Mouse (Mus musculus): ENCODE data around the gene Tbl1xr1. TPM values are rescaled to one million over a fixed set of nuclear protein-coding genes. Genes with fewer than 3 reads are reported as not detected.
A peak's percentile ranks its signal among the peaks of the same experiment; 100 is the strongest.

Tbl1xr1 gene
- polyA plus RNA-seq, 1 experiment from 2014 or later = 16.9 TPM

DNA sequence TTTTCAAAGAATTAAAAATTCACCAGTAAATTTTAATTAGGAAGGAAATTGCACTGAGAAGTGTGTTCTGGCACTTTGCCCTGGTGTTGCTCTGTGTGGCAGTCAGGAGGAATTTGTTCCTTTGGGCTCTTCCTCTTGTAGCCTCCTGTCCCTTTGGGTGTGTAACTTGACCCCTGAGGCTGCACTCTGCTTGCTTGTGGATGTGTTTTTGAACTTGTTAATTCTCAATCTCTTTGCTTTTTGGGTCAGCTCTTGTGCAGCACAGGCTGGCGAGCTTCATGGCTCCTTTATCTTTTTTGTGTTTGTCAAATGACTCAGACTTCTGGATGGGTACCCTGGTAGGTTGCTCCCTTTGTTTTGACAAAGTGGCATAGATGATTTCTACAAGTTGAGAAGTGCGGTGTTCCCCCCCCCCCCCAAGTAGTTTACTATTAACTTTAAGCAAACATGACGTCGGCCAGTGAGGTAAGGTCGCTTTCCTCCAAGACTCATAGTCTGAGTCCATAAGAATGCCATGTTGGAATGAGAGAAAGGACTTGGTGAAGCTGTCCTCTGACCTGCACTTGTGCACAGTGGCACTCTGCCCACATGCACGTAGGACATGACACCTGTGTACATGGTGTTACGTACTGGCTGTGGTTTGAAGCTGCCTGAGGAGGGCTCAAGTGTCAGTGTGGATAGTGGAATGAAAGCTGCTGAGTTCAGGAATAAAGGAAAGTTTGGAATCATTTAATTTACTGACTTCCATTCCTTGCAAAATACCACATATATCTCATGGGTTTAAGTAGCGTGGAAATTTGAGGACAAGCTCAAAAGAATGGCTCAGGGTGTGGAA lies 14.2 kb downstream of the Tbl1xr1 start:
- WGBS = 60% methylated on average over 8 of the region's 8 CpGs
- H3K4me2 ChIP-seq = no peak overlapping the region
- no peaks in the 10 kb centered on the region for H3K27me3 ChIP-seq (replicated peaks)
- H3K4me1 ChIP-seq (replicated peaks) = peaks cover 38% of the 10 kb centered on the region
- no peaks in the 10 kb centered on the region for H3K9me3 ChIP-seq (replicated peaks)
- H3K9ac ChIP-seq = no peak overlapping the region
- H3K4me3 ChIP-seq = no peak overlapping the region
- no peak overlapping the region for H3K27ac ChIP-seq (ENCODE audit: poor library complexity, severe bottlenecking)
- no peaks in the 10 kb centered on the region for H3K36me3 ChIP-seq
- ATAC-seq (ENCODE audit: insufficient number of reproducible peaks, low FRiP score) = 0 out of 2 replicates have a peak, but pooled peaks have one; percentile 61

DNA sequence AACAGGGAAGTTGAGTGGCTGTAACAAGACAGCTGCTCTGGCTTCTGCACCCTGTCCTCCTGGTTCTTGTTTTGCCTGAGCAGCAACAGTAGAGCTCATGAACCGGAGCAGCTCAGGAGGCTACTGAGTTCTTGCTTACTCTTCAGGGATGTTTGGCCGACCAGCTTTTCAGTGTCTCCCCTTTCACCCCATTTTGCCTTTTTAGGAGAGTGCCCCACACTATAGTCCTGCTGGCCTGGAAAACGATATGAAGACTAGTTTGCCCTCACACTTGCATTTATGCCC lies 14.8 kb downstream of the Tbl1xr1 start:
- H3K27ac ChIP-seq (ENCODE audit: poor library complexity, severe bottlenecking) = no peak overlapping the region
- H3K9ac ChIP-seq = no peak overlapping the region
- H3K4me3 ChIP-seq = no peak overlapping the region

DNA sequence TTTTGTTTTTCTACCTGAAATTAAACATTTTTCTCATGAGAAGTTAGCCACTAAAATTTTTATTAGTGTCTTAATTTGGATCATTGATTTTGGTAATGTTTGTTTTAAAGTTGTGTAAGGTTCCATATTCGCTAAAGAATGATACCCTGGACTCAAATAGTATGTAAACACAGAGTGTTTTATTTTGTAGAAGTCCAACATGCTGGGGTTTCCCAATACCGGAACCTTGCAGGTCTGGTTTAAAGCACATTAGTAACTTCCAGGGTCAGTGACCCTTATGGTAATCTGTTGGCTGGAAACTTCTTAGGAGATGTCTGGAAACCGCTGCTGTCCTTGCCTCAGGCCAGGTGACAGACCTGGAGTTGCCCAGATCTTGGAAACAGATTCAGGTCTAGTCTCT lies 15.2 kb downstream of the Tbl1xr1 start:
- peaks cover 41% of the 10 kb centered on the region for H3K4me1 ChIP-seq (replicated peaks)
- H3K9me3 ChIP-seq (replicated peaks) = no peaks in the 10 kb centered on the region
- WGBS = 88% methylated on average over 3 of the region's 3 CpGs
- H3K27ac ChIP-seq (ENCODE audit: poor library complexity, severe bottlenecking) = no peak overlapping the region
- H3K4me2 ChIP-seq = no peak overlapping the region
- no peak for ATAC-seq (ENCODE audit: insufficient number of reproducible peaks, low FRiP score)
- no peak overlapping the region for H3K9ac ChIP-seq
- no peaks in the 10 kb centered on the region for H3K36me3 ChIP-seq
- H3K4me3 ChIP-seq = no peak overlapping the region
- no peaks in the 10 kb centered on the region for H3K27me3 ChIP-seq (replicated peaks)

More for the DNA sequence above, 14.8 kb downstream of the Tbl1xr1 start:
- 80% methylated on average over 3 of the region's 3 CpGs for WGBS
- Histone ChIP-seq H3K4me1 (replicated peaks) (peaks cover 41% of the 10 kb centered on the region), H3K27me3 (replicated peaks) (no peaks in the 10 kb centered on the region), H3K36me3 (no peaks in the 10 kb centered on the region), H3K9me3 (replicated peaks) (no peaks in the 10 kb centered on the region), H3K4me2 (no peak overlapping the region)
- no peak for ATAC-seq (ENCODE audit: insufficient number of reproducible peaks, low FRiP score)

DNA sequence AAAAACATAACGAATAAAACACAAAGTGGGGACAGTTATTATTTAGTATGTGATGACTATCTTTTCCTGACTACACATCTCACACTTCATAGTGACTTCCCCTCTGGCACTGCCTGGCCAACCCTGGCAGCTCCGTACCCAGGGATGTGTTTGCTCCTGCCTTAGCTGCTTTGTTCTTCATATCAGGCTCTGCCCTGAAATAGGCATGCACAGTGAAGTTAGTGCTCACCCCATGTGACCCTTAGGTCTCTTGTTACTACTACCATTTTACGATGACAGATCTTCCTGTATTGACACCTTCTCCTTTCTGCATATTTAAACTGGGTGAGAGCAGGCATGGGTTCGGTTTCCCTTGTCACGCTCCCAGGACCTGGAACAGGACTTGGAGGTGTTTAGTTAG lies 16.3 kb downstream of the Tbl1xr1 start:
- no peak overlapping the region for H3K27ac ChIP-seq (ENCODE audit: poor library complexity, severe bottlenecking)
- H3K9me3 ChIP-seq (replicated peaks) = no peaks in the 10 kb centered on the region
- 75% methylated on average over 5 of the region's 5 CpGs for WGBS
- no peaks in the 10 kb centered on the region for H3K27me3 ChIP-seq (replicated peaks)
- peaks cover 41% of the 10 kb centered on the region for H3K4me1 ChIP-seq (replicated peaks)
- no peak overlapping the region for H3K4me2 ChIP-seq
- no peak for ATAC-seq (ENCODE audit: insufficient number of reproducible peaks, low FRiP score)
- H3K4me3 ChIP-seq = no peak overlapping the region
- H3K9ac ChIP-seq = no peak overlapping the region
- H3K36me3 ChIP-seq = no peaks in the 10 kb centered on the region

DNA sequence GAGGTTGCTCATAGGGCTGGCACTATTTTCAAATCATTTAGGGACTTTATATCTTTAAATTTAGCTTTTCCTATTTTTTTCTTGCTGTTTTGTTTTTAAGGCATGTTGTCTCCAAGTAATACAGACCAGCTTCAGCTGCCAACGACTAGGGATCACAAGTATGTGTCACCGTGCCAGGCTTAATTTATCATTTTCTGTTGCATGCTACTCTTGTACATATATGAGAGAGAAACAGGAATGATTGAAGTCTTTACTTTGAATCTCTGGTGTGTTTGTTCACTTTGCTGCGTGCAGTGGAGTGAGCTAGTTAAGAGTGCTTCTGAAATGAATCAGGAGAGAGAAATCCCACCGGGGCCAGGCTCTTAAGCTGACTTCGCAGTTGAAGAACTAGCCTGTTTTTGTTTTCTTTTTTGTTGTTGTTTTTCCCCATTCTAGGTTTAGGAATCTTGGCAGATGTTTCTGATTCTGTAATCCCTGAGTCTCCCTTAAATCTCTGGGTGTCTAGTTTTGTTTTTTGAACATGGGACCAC lies 27.6 kb downstream of the Tbl1xr1 start:
- H3K36me3 ChIP-seq = 0 out of 2 replicates have a peak, but pooled peaks cover 3% of the 10 kb centered on the region
- WGBS = 69% methylated on average over 5 of the region's 5 CpGs
- no peak for ATAC-seq (ENCODE audit: insufficient number of reproducible peaks, low FRiP score)
- H3K27me3 ChIP-seq (replicated peaks) = no peaks in the 10 kb centered on the region
- no peak overlapping the region for H3K27ac ChIP-seq (ENCODE audit: poor library complexity, severe bottlenecking)
- no peak overlapping the region for H3K9ac ChIP-seq
- H3K4me3 ChIP-seq = no peak overlapping the region
- no peak overlapping the region for H3K4me2 ChIP-seq
- no peaks in the 10 kb centered on the region for H3K9me3 ChIP-seq (replicated peaks)
- peaks cover 40% of the 10 kb centered on the region for H3K4me1 ChIP-seq (replicated peaks)

DNA sequence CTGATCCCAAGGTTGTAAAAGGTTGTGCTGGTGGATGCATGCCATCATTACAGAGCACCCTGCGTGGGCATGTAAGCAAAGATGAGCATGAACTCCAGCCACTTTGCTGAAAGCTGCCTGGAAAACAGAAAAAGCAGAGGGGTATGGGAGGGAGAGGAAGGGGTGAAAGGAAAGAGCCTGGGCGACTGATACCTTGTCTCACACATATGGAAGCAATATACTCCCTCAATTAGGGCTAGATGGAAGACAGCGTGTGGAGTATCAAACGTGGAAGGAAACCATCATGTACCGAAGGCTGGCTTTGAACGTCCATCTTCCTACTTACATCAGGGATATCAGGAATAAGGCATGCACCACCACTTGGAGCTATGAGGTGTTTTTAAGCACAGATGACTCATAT lies 29.0 kb downstream of the Tbl1xr1 start:
- 71% methylated on average over 6 of the region's 6 CpGs for WGBS
- H3K4me1 ChIP-seq (replicated peaks) = peaks cover 29% of the 10 kb centered on the region
- H3K27ac ChIP-seq (ENCODE audit: poor library complexity, severe bottlenecking) = no peak overlapping the region
- H3K4me2 ChIP-seq = no peak overlapping the region
- ATAC-seq (ENCODE audit: insufficient number of reproducible peaks, low FRiP score) = no peak
- H3K9ac ChIP-seq = no peak overlapping the region
- no peaks in the 10 kb centered on the region for H3K27me3 ChIP-seq (replicated peaks)
- 0 out of 2 replicates have a peak, but pooled peaks cover 4% of the 10 kb centered on the region for H3K9me3 ChIP-seq (replicated peaks)
- H3K4me3 ChIP-seq = no peak overlapping the region
- H3K36me3 ChIP-seq = 0 out of 2 replicates have a peak, but pooled peaks cover 3% of the 10 kb centered on the region

DNA sequence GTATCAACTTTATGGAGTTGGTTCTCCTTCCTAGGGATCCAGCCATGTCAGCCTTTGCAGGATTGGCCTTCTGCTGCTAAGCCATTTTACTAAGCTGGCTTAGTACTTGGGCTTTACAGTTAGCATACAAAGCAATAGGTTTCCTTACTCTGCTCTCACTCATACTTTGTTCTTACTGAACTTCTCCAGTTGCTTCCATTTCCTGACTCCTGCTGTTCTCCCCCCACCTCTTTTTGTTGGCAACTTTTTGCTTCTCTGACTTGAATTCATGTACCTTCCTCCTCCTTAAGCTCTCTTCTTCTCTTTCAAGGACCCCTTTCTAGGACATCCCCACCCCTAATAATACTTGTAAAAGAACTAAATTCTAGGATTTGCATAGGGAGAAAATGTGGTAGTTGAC lies 31.6 kb downstream of the Tbl1xr1 start:
- H3K4me3 ChIP-seq = no peak overlapping the region
- H3K4me1 ChIP-seq (replicated peaks) = peaks cover 21% of the 10 kb centered on the region
- no peak for ATAC-seq (ENCODE audit: insufficient number of reproducible peaks, low FRiP score)

DNA sequence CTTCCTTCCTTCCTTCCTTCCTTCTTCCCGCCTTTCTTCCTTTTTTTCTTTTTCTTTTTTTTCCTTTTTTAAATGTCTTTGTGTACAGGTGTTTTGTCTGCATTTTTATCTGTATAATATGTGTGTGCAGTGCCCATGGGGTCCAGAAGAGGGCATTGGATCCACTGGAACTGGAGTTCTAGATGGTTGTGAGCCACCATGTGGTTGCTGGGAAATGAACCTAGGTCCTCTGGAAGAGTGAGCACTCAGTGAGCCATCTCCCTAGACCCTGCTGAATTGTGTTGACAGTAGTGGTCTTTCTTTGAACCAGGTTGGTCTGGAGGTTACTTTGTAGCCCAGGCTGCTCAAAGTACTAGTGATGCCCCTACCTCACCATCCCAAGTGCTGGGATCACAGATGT lies 33.2 kb downstream of the Tbl1xr1 start:
- WGBS = 75% methylated on average over 1 of the region's 1 CpGs
- peaks cover 7% of the 10 kb centered on the region; the same call in 1 of the 2 replicates for H3K9me3 ChIP-seq (replicated peaks)
- no peak for ATAC-seq (ENCODE audit: insufficient number of reproducible peaks, low FRiP score)
- no peak overlapping the region for H3K9ac ChIP-seq
- H3K27ac ChIP-seq (ENCODE audit: poor library complexity, severe bottlenecking) = no peak overlapping the region
- H3K36me3 ChIP-seq = 0 out of 2 replicates have a peak, but pooled peaks cover 6% of the 10 kb centered on the region
- peaks cover 14% of the 10 kb centered on the region for H3K4me1 ChIP-seq (replicated peaks)
- H3K27me3 ChIP-seq (replicated peaks) = no peaks in the 10 kb centered on the region
- H3K4me3 ChIP-seq = no peak overlapping the region
- no peak overlapping the region for H3K4me2 ChIP-seq

More for the DNA sequence above, 31.6 kb downstream of the Tbl1xr1 start:
- Histone ChIP-seq H3K4me2 (no peak overlapping the region), H3K9me3 (replicated peaks) (peaks cover 7% of the 10 kb centered on the region; the same call in 1 of the 2 replicates), H3K36me3 (0 out of 2 replicates have a peak, but pooled peaks cover 6% of the 10 kb centered on the region), H3K9ac (no peak overlapping the region), H3K27me3 (replicated peaks) (no peaks in the 10 kb centered on the region), H3K27ac (ENCODE audit: poor library complexity, severe bottlenecking) (no peak overlapping the region)

DNA sequence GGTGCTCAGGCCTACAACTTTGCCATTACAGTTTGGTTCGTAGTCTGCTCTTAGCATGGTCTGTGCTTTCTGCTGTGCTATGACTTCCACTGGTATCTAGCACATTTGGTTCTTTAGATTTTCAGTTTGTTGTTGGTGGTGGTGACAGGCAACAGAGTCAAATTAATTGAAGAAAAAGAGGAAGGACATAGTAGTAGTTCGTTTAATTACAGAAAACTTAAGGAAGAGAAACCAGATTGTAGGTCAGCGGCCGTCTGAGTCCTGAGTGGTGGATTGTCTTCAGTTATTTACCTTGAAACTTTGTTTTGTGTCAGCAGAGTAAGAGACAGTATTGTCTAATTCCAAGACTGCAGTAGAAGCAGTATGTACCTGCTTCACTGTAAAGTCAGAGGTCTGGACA lies 37.3 kb downstream of the Tbl1xr1 start:
- Histone ChIP-seq H3K9me3 (replicated peaks) (peaks cover 7% of the 10 kb centered on the region; the same call in 1 of the 2 replicates), H3K4me2 (no peak overlapping the region), H3K9ac (no peak overlapping the region), H3K27ac (ENCODE audit: poor library complexity, severe bottlenecking) (no peak overlapping the region), H3K27me3 (replicated peaks) (no peaks in the 10 kb centered on the region), H3K36me3 (0 out of 2 replicates have a peak, but pooled peaks cover 3% of the 10 kb centered on the region), H3K4me3 (no peak overlapping the region), H3K4me1 (replicated peaks) (peaks cover 20% of the 10 kb centered on the region)
- WGBS = 91% methylated on average over 4 of the region's 4 CpGs
- ATAC-seq (ENCODE audit: insufficient number of reproducible peaks, low FRiP score) = no peak

DNA sequence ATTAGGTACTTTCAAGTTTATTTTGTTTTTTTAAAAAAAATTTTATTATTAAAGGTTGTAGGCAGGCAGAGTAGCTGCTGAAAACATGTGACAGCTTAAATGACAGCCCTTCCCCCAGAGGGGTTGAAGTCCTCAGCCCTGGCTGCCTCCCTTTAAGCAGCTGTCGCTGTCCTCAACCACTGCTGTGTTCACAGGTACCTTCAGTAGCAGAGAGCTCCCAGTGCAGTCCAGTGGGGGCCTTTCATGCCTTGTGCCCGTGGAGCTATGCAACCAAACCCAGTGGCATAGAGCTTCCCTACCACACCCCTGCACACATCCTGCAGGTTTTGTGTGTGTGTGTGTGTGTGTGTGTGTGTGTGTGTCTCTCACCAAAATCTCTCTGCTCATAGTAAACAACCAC lies 38.8 kb downstream of the Tbl1xr1 start:
- Histone ChIP-seq H3K27me3 (replicated peaks) (no peaks in the 10 kb centered on the region), H3K4me1 (replicated peaks) (peaks cover 22% of the 10 kb centered on the region), H3K36me3 (0 out of 2 replicates have a peak, but pooled peaks cover 3% of the 10 kb centered on the region), H3K9me3 (replicated peaks) (peaks cover 3% of the 10 kb centered on the region; the same call in 1 of the 2 replicates), H3K9ac (no peak overlapping the region), H3K4me2 (no peak overlapping the region), H3K4me3 (no peak overlapping the region), H3K27ac (ENCODE audit: poor library complexity, severe bottlenecking) (no peak overlapping the region)
- 30% methylated on average over 2 of the region's 2 CpGs for WGBS
- ATAC-seq (ENCODE audit: insufficient number of reproducible peaks, low FRiP score) = 0 out of 2 replicates have a peak, but pooled peaks have one; percentile 29

DNA sequence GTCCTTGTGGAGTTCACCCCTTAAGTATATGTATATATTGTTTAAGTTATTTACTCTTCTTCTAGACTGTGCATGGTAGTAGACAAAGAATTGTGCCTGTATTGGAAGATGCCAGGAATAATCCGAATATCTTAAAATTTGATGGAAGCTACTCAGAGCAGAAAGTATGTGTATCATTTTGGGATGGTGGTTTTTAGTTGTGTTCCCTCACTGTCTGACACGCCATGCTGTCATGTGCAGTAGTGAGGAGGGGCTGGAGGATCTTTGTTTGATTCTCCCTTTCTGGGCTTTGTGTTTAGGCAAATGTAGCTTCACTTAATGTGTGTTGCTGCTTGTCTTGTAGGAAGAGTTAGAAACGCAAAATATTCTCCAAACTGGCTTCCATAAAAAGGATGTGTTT lies 39.2 kb downstream of the Tbl1xr1 start:
- Histone ChIP-seq H3K4me3 (no peak overlapping the region), H3K9me3 (replicated peaks) (peaks cover 3% of the 10 kb centered on the region; the same call in 1 of the 2 replicates), H3K27ac (ENCODE audit: poor library complexity, severe bottlenecking) (no peak overlapping the region), H3K4me1 (replicated peaks) (peaks cover 24% of the 10 kb centered on the region), H3K27me3 (replicated peaks) (no peaks in the 10 kb centered on the region), H3K36me3 (0 out of 2 replicates have a peak, but pooled peaks cover 3% of the 10 kb centered on the region), H3K4me2 (no peak overlapping the region), H3K9ac (no peak overlapping the region)
- 82% methylated on average over 3 of the region's 3 CpGs for WGBS
- ATAC-seq (ENCODE audit: insufficient number of reproducible peaks, low FRiP score) = no peak

Data from heart, embryonic 12.5 days (tissue).